Mouse (Mus musculus) olfactory bulb, adult 2 months (tissue): ENCODE data around the gene Gm14124.
"Not testable (repeated sequence)": the region's sequence is repeated elsewhere in the genome, so short reads cannot be mapped to it uniquely, and the experiment has no call there.

Experiments
- CTCF ChIP-seq: fragments of 200-500 bp; IDR thresholded peaks from 2 replicates; pipeline ENCODE4 v1.5.1; 2012; ENCODE audit warnings: low read depth, mild to moderate bottlenecking, low read length, moderate library complexity; ENCODE audit not compliant: insufficient read depth
- POLR2A ChIP-seq: fragments of 200-500 bp; IDR thresholded peaks from 2 replicates; pipeline ENCODE4 v1.6.1; 2012; ENCODE audit warnings: mild to moderate bottlenecking, low read depth, low read length, moderate library complexity; ENCODE audit not compliant: insufficient read depth

- TF ChIP-seq POLR2A, CTCF: not testable (repeated sequence)
Measured at GRCm38 (mm10) chr2:150218363-150218725, 39.0 kb upstream of the Gm14124 start.
